Mouse (Mus musculus) heart, embryonic 14.5 days (tissue): ENCODE measurements around the gene Rnf19b. TPM values are rescaled to one million over a fixed set of nuclear protein-coding genes. Genes with fewer than 3 reads are reported as not detected.

Source experiments
- ATAC-seq: fragments of 200-750 bp; cut with Nextera tagmentation; 2 replicates; pipeline ENCODE4 v1.8.0; 2017; ENCODE audit warnings: low read depth, moderate TSS enrichment; ENCODE audit not compliant: insufficient number of reproducible peaks, insufficient read depth, low FRiP score
- H3K27ac ChIP-seq, 2 experiments: fragments of 200-500 bp in 1 of 2; fragments of 300-500 bp in 1 of 2; sonication (generic) in 1 of 2; replicated peaks in 1 of 2; 2 replicates each; pipeline ENCODE4 v1.5.1; 2012 to 2014; ENCODE audit warnings: low read depth in 2 of 2, low read length in 2 of 2, control low read depth in 1 of 2, mild to moderate bottlenecking in 1 of 2, mixed read lengths in 1 of 2; ENCODE audit not compliant: control insufficient read depth in 1 of 2, insufficient read depth in 1 of 2
- H3K27me3 ChIP-seq: fragments of 300-500 bp; sonication (generic); 2 replicates; pipeline ENCODE4 v1.6.1; 2014; ENCODE audit warnings: mild to moderate bottlenecking, low read length, control low read depth; ENCODE audit not compliant: control insufficient read depth, insufficient read depth
- H3K36me3 ChIP-seq: fragments of 300-500 bp; sonication (generic); 2 replicates; pipeline ENCODE4 v1.6.1; 2014; ENCODE audit warnings: mild to moderate bottlenecking, control low read depth, low read length, mixed read lengths; ENCODE audit not compliant: control insufficient read depth, insufficient read depth
- H3K4me1 ChIP-seq, 2 experiments: fragments of 200-500 bp in 1 of 2; fragments of 300-500 bp in 1 of 2; sonication (generic) in 1 of 2; 2 replicates each; pipeline ENCODE4 v1.6.1; 2012 to 2014; ENCODE audit warnings: low read length in 2 of 2, control low read depth in 1 of 2, mixed read lengths in 1 of 2; ENCODE audit not compliant: control insufficient read depth in 2 of 2, insufficient read depth in 2 of 2
- H3K4me2 ChIP-seq: fragments of 300-500 bp; sonication (generic); 2 replicates; pipeline ENCODE4 v1.6.1; 2014; ENCODE audit warnings: mild to moderate bottlenecking, low read length
- H3K4me3 ChIP-seq, 2 experiments: fragments of 200-500 bp in 1 of 2; fragments of 300-500 bp in 1 of 2; sonication (generic) in 1 of 2; 2 replicates each; pipeline ENCODE4 v1.5.1; 2012 to 2014; ENCODE audit warnings: low read length in 2 of 2, mild to moderate bottlenecking in 2 of 2, control low read depth in 1 of 2, low read depth in 1 of 2, moderate library complexity in 1 of 2; ENCODE audit not compliant: control insufficient read depth in 1 of 2, insufficient read depth in 1 of 2
- H3K9ac ChIP-seq: fragments of 300-500 bp; sonication (generic); 2 replicates; pipeline ENCODE4 v1.6.1; 2014; ENCODE audit warnings: mild to moderate bottlenecking, low read length
- H3K9me3 ChIP-seq: fragments of 300-500 bp; sonication (generic); 2 replicates; pipeline ENCODE4 v1.6.1; 2016; ENCODE audit warnings: low read length, control low read depth; ENCODE audit not compliant: control insufficient read depth
- WGBS: fragments of 180-500 bp; shearing (Covaris S2); extraction: QIAGEN DNeasy Blood & Tissue Kit; methylation state at CpG from one replicate; pipeline ENCODE4 v1.1.7; 2014; 5-methylcytosine and 5-hydroxymethylcytosine counted together
- polyA plus RNA-seq: library from polyadenylated mRNA; unstranded; fragments of >200 nt; fragmentation: Nextera tagmentation; extraction: Ambion mirVana; gene quantifications from 2 replicates; pipeline ENCODE4 v1.2.1, GENCODE M21; 2014

Rnf19b gene
- polyA plus RNA-seq, 1 experiment from 2014 or later = 9.0 TPM

DNA sequence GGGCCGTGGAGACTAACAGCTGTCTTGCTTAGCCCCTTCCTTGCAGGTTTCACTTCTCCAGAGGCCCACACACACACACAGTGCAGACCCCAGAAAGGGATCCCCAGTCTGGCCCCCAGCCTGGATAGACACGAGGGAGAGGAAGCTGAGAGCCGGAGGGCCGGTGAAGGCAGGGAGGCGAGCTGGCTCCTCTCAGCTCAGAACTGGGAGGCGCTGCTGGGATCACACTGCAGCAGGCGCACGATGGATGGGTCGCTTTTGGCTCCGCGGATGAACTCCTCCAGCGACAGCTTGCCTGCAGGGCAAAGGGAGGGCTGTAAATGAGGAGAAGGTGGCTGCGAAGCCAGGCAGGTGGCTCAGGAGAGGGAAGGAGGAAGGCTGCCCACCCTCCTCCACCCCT lies 54.2 kb downstream of the Rnf19b start:
- ATAC-seq = no peak
- Histone ChIP-seq H3K9me3 (no peaks in the 10 kb centered on the region), H3K4me1 (no peaks in the 10 kb centered on the region), H3K4me3 (no peak overlapping the region), H3K27me3 (peaks cover 38% of the 10 kb centered on the region), H3K36me3 (no peaks in the 10 kb centered on the region), H3K27ac (no peak overlapping the region), H3K4me2 (no peak overlapping the region), H3K9ac (no peak overlapping the region)
- 49% methylated on average over 13 of the region's 13 CpGs for WGBS

DNA sequence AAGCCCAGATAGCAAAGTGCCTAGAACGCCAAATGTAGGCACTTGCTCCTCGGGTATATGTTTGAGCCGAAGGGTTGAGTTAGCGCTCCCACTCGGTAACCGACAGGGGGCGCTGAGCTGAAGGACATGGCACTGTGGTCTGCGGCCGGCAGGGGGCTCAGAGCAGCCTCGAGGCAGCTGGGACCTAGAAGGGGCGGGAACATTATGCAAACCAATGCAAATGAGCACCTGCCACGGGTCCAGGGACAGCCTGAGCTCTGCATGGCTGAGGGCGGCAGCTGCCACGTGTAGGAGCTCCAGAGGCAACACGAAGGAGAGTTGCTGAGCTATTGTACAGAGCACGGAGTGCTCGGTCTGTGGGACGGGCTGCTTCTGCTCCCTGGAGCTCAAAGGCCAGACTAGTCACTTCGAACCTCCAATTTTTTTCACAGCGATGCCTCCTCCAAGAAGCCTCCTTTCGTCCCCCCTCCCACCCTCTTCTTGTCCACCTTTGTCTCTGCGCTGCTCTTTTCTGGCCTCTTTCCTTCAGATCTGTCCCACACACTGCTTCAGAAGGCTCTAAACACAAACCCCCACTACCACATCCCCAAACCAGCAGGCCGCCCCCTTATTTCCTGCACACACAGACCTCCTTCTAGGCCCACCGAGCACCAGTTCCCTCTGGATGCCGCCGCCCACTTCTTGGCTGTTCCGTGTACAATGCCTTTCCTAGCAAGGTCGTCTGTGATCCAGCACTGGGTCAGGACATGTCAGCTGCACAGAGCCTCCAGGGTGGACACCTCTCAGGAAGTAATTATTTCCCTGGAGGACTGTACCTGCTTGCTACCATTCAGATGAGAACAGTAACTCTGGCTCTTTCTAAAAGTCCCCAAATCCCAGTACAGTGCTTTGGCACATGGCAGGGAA lies 55.3 kb downstream of the Rnf19b start:
- Histone ChIP-seq H3K9me3 (no peaks in the 10 kb centered on the region), H3K4me2 (no peak overlapping the region), H3K9ac (no peak overlapping the region), H3K4me1 (no peaks in the 10 kb centered on the region), H3K27ac (no peak overlapping the region), H3K27me3 (peaks cover 34% of the 10 kb centered on the region), H3K36me3 (no peaks in the 10 kb centered on the region), H3K4me3 (no peak overlapping the region)
- WGBS = 31% methylated on average over 28 of the region's 28 CpGs
- no peak for ATAC-seq

DNA sequence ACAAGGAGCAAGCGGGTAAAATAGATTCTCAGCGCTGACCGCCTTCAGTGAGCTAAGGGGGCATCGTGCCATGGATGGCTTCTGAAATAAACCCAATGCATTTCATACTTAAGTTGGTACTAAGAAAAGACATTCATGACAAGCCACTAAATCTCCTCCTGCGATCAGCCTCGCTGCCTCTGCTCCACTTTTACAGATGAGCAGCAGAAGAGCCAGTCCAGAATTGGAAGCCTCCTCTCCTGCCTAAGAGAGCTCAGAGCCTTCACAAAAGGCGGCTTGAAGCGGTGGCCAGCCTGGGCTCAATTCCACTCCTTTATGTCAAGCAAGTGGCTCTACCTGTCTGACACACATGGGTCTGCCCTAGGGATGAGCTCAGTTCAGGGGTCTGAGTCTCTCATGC lies 58.6 kb downstream of the Rnf19b start:
- Histone ChIP-seq H3K4me1 (peaks cover 0 to 4% of the 10 kb centered on the region in 2 experiments; a peak in 3 of 4 replicates), H3K9ac (no peak overlapping the region), H3K27ac (no peak overlapping the region), H3K4me2 (no peak overlapping the region), H3K9me3 (no peaks in the 10 kb centered on the region), H3K27me3 (peaks cover 65% of the 10 kb centered on the region), H3K4me3 (no peak overlapping the region), H3K36me3 (no peaks in the 10 kb centered on the region)
- ATAC-seq = no peak
- 88% methylated on average over 8 of the region's 8 CpGs for WGBS

DNA sequence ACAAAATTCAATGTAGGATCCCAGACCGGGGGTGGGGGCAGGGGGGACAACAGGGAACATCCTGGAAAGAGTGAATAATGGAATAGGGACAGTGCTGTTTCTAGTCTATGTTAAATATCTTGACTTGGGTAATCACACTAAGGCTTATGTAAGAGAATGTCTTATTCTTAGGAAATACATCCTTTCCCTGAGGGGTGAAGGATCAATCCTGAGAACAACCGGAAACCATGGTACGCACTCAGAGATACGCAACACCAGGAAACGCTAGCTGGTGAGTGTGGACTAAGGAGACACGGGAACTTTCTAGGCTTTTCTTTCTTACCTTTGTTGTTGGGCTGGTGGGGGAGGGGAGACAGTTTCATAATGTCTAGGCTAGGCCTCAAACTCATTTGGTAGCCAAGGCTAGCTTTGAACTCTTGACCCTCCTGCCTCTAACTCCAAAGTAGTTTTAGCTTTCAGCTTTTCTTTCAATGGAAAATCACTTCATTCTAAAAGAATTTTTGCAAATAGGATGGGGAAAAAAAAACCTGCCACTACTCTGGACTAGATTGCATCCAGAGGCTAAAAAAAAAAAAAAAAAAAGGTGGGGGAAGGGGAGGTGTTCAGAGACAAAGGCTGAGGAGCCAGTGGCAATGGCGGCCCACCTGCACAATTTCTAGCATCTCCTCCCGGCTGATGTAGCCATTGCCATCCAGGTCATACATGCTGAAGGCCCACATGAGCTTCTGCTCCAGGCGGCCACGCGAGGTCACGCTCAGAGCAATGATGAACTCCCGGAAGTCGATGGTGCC lies 59.8 kb downstream of the Rnf19b start:
- no peak for ATAC-seq
- 79% methylated on average over 14 of the region's 14 CpGs for WGBS

DNA sequence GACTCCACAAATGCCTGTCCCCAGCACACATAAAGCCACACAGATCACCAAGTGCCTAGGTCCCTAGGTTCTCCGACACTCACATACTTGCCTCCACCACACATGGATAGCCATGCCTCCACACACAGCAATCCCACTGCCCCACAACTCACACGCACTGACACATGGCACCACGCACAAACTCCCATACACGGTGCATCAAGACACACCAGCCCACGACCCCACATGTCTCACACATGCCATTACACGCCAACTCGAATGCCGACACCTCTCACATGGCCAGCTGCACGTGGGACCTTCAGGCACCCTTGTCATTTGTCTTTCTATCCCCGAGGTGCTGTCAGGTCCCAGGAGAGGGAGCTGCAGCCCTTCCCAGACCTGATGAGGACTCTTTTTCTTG lies 61.6 kb downstream of the Rnf19b start:
- Histone ChIP-seq H3K36me3 (no peaks in the 10 kb centered on the region), H3K4me3 (no peak overlapping the region), H3K9ac (no peak overlapping the region), H3K4me1 (peaks cover 2 to 5% of the 10 kb centered on the region in 2 experiments; a peak in 3 of 4 replicates), H3K27ac (no peak overlapping the region), H3K9me3 (no peaks in the 10 kb centered on the region), H3K4me2 (no peak overlapping the region), H3K27me3 (peaks cover 77% of the 10 kb centered on the region)
- 63% methylated on average over 10 of the region's 10 CpGs for WGBS
- no peak for ATAC-seq

More for the DNA sequence above, 59.8 kb downstream of the Rnf19b start:
- Histone ChIP-seq H3K27ac (no peak overlapping the region), H3K9ac (no peak overlapping the region), H3K4me1 (peaks cover 0 to 4% of the 10 kb centered on the region in 2 experiments; a peak in 3 of 4 replicates), H3K36me3 (no peaks in the 10 kb centered on the region), H3K4me3 (no peak overlapping the region), H3K4me2 (no peak overlapping the region), H3K27me3 (peaks cover 72% of the 10 kb centered on the region), H3K9me3 (no peaks in the 10 kb centered on the region)

DNA sequence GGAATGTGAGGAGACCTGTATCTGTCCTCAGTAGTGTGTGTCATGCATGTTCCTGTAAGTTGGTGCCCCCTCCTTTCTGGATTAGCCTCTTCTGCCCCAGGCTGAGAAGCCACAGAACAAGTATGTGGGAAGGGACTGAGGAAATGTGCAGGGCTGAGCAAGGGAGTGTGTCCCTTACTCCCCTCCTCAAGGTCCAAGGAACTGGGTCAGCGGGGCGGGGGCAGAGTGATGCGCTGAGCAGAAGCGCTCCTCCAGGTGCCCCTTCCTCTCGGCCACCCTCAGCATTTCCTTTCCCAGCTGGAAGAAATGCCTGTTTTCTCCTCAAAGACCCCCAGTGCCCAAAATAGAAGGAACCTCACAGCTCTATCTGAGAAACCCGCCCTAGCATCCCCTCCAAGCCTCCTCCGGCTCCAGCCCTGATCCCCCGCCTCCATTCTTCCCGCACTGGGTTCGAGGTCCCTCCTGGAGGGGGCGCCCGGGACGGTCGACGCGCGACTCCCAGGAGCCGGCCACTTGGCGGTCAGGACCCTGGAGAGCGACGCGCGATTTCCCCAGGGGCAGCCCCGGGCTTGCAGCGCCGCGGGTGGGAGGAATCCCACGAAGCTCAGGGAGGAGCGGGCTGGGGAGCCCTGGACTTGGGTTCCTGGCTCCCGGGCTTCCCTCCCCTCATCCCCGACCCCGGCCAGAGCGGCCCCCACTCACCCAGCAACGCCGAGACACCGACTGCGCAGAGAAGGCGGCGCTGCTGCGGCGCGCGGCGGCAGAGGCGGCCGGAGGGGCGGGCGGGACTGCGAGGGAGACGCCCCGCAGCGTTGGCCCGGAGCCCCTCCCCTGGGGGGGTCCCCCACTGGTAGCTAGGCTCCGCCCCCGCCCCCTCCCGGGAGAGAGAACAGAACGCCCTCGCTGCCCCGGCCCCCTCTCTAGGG lies 62.7 kb downstream of the Rnf19b start:
- no peak overlapping the region for H3K27ac ChIP-seq
- 0 out of 2 replicates have a peak, but pooled peaks have one; percentile 28 for ATAC-seq
- peaks cover 77% of the 10 kb centered on the region for H3K27me3 ChIP-seq
- H3K4me1 ChIP-seq = peaks cover 7 to 9% of the 10 kb centered on the region in 2 experiments
- no peaks in the 10 kb centered on the region for H3K36me3 ChIP-seq
- under 1% methylated on average over 56 of the region's 59 CpGs for WGBS
- no peak overlapping the region for H3K9ac ChIP-seq
- no peaks in the 10 kb centered on the region for H3K9me3 ChIP-seq
- H3K4me2 ChIP-seq = peak overlapping the region; percentile 73
- H3K4me3 ChIP-seq = peak overlapping the region; percentile 30 to 35; a peak in 3 of 4 replicates
